Mouse (Mus musculus): ENCODE measurements around the gene F8a.
"Not testable (repeated sequence)": the region's sequence is repeated elsewhere in the genome, so short reads cannot be mapped to it uniquely, and the experiment has no call there.

- TF ChIP-seq CTCF (IDR thresholded peaks at IDR 0.05); EP300 (IDR thresholded peaks at IDR 0.05; ENCODE audit: insufficient read depth, low read depth, low read length): not testable (repeated sequence)
These were observed 37.2 kb downstream of the F8a start, which contains the start of gene Xlr3c for GRCm38 (mm10) chrX:73265270-73265669.

All from heart, adult 2 months (tissue).